Mouse (Mus musculus): ENCODE results near the gene Ogfrl1. TPM values are rescaled to one million over a fixed set of nuclear protein-coding genes. Genes with fewer than 3 reads are reported as not detected.

Ogfrl1 gene
- 35.5 TPM for polyA plus RNA-seq (2014; fragmentation: Illumina TruSeq; extraction: RNeasy Lipid Tissue Mini Kit (QIAGEN cat#74804); ENCODE audit: low read depth, low replicate concordance)

GRCm38 (mm10) chr1:23397623-23398022 lies at the start of gene Ogfrl1:
Ogfrl1 (minus strand) TSS chr1:23397772.

Measured in kidney, adult 10 weeks (tissue).